Mouse (Mus musculus): ENCODE data around the gene Atrip. TPM values are rescaled to one million over a fixed set of nuclear protein-coding genes. Genes with fewer than 3 reads are reported as not detected.

Atrip gene
- 11.8 and 17.5 TPM in 2 replicates for total RNA-seq (2023)

DNA sequence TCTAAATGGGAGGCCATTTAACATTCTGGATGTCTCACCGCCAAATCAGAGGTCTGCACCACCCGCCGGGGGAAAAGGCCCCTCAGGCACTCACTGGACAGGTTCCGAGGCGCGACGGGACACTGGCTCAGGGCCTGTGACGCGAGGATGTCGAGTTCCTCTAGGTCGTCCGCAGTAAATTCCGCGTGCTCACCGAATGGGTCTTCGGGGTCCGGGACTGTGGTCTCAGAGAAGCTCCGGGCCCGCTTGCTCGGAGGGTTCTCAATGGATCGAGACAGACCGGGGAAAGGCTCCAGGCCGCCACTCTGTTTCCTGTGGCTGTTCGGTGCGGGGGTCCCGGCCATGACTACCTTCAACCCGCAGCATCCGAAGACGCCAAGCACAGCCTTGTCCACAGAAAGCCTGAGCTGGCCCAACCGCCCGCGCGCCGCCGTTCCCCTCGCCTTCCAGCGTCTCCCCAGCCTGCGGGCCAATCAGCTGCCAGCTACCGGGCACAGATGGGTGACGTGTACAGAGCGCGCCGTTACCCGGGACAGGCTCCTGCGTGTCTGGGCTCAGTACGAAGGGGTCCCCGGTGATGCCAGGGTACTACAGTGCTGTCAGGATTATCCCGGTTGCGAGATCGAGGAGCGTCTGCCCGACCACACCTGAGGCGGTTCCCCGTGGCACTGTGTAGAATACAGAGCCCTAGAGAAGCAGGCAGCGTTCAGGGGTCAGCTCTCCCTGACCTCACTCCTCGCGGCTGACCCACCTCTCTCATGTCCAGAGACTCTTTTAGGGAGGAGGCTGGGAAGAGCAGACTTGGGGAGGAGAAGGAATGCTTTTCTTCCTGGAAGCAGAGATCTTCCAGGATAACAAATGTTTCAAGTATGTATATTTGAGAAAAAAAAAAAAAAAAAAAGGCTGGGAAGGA, at the start of gene Atrip:
Gene Atrip (minus strand): TSS at position 464 of the 913 bp plus-strand sequence.

DNA sequence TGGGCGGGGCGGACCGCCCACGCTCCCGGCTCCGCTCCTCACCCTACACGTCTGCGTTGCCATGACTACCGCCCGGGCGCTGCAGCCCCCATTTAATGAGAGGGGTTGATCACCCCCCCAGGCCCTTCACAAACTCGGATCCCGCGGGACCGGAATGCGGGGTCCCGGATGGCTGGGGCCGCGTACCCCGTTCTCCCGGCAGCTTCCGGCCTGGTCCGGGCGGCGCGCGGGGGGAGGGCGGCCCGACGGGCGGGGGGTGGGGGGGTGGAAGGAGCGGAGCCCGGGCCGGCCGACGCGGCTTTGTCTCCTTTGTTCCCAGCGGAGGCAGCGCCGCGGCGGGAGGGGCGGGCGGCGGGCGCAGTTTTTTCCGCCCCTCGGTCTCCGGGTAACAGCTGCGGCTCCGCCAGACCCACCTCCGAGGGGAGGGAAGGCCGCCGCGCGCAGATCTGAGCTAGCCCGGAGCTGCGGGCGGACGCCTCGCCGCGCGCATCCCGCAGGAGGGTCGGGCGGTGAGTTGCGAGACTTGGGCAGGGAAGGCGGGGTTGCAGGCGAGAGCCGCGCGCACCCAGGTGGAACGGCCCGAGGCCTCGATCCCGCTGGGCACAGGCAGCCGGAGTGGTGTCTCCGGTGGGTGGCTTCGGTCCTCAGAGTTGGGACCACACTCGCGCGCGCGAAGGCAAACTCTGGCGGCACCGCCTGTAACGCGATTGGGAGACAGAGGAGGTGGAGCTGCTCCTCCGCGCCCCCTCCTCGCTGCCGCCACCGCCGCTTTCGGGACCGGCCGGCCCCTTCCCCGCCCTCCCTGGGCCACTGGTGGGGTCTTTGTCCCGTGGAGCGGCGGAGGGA, 21.4 kb upstream of the Atrip start, which contains the start of gene Plxnb1:
Gene Plxnb1 (plus strand): TSS at position 253 of the 846 bp plus-strand sequence.

GRCm38 (mm10) chr9:109082124-109082800, 8.3 kb upstream of the Atrip start, which contains the start of the genes Ccdc51 and Tma7:
Gene Ccdc51, plus strand, starts transcription at chr9:109082493.
Gene Tma7, minus strand, starts transcription at chr9:109082587.

DNA sequence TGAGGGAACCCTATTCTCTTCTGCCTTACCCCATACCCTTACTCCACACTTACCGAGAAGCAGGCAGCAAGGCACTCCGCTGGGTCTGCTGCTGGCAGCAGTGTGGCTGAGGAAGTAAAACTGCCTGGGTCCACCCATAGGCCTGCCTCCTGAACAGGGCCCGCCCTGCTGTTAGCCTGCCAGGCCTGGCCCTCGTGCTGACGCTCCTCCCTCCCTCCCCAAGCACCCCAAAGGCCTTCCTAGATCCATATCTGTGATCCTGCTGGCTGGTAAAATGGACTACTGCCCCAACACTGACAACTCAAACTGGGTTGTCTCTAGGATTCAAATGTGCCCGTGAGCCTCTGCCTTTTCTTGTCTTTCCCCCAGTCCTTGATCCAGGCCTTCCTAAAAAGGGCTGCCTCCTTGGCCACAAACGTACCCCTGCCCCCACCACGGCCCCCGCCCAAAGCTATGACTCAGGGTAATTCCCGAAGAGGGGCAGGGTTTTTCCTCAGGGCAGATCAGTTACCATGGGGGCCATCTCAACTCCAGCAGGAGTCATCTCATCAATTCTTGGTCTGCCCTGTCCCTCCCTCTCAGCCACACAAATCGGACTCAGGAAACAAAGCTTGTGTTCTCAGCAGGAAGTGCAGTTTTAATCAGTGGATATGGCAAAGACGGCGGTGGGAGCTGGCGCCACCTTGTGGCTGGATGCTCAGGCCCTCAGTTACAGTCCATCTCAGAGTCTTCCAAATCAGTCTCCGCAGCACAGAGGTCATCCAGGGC, 14.6 kb downstream of the Atrip start, which contains the start of gene Trex1:
Gene Trex1 (minus strand): TSS at position 599 of the 768 bp plus-strand sequence.

GRCm38 (mm10) chr9:109038086-109038895, 35.6 kb downstream of the Atrip start, which contains the start of gene Shisa5:
Gene Shisa5, plus strand, starts transcription at chr9:109038565.

Other genes with a start within 250 kb of the Atrip start
- 78.0 and 149 TPM in 2 replicates for gene Celsr3, start 247.8 kb downstream of the Atrip start, total RNA-seq (2023)
- 8.0 and 8.1 TPM in 2 replicates for gene Slc26a6, start 220.8 kb downstream of the Atrip start, total RNA-seq (2023)
- gene Tmem89, start 159.5 kb downstream of the Atrip start, total RNA-seq (2023) = not detected in 2 replicates
- 139 and 161 TPM in 2 replicates for gene Uqcrc1, start 137.5 kb downstream of the Atrip start, total RNA-seq (2023)
- 4.3 and 4.7 TPM in 2 replicates for gene Col7a1, start 120.5 kb downstream of the Atrip start, total RNA-seq (2023)
- not detected in 2 replicates for gene Ucn2, start 88.1 kb downstream of the Atrip start, total RNA-seq (2023)
- 177 and 195 TPM in 2 replicates for gene Pfkfb4, start 82.3 kb downstream of the Atrip start, total RNA-seq (2023)
- gene Shisa5, start 35.6 kb downstream of the Atrip start, total RNA-seq (2023) = 139 and 214 TPM in 2 replicates
- 24.9 and 35.0 TPM in 2 replicates for gene Trex1, start 14.4 kb downstream of the Atrip start, total RNA-seq (2023)
- gene Ccdc51, start 8.4 kb upstream of the Atrip start, total RNA-seq (2023) = 2.9 and 3.1 TPM in 2 replicates
- 194 and 223 TPM in 2 replicates for gene Tma7, start 8.5 kb upstream of the Atrip start, total RNA-seq (2023)
- 0.73 TPM in 1 of 2 replicates, not detected in the other for gene Plxnb1, start 21.3 kb upstream of the Atrip start, total RNA-seq (2023)
- gene Fbxw21, start 87.9 kb upstream of the Atrip start, total RNA-seq (2023) = not detected in 2 replicates
- gene Fbxw13, start 121.9 kb upstream of the Atrip start, total RNA-seq (2023) = not detected in 2 replicates
- gene Fbxw20, start 160.6 kb upstream of the Atrip start, total RNA-seq (2023) = not detected in 2 replicates
- not detected in 2 replicates for gene Fbxw14, start 213.6 kb upstream of the Atrip start, total RNA-seq (2023)

Data from neutrophil, adult 65 days (primary cell).